Mouse (Mus musculus) large intestine, adult 2 months (tissue): ENCODE data around the gene Cdk1. TPM values are rescaled to one million over a fixed set of nuclear protein-coding genes. Genes with fewer than 3 reads are reported as not detected.
A peak's percentile ranks its signal among the peaks of the same experiment; 100 is the strongest.
"Not testable (repeated sequence)": the region's sequence is repeated elsewhere in the genome, so short reads cannot be mapped to it uniquely, and the experiment has no call there.

ENCODE experiments used
- DNase-seq: peaks from one replicate; pipeline ENCODE4 v3.0.0-alpha.2; 2012; ENCODE audit warnings: low read depth, low spot score
- WGBS: fragments of 180-500 bp; shearing (Covaris S2); methylation state at CpG from one replicate; pipeline ENCODE4 v1.1.7; 2018; 5-methylcytosine and 5-hydroxymethylcytosine counted together
- polyA plus RNA-seq: library from polyadenylated mRNA; depleted of rRNA; stranded (reverse); fragments of >200 nt; gene quantifications from 2 replicates; pipeline ENCODE4 v1.2.3, GENCODE M21; 2012; rRNA removed

Cdk1 gene
- 67.1 and 74.4 TPM in 2 replicates for polyA plus RNA-seq

- DNase-seq, result peak; percentile 86
- WGBS, result under 1% methylated on average over 51 of the region's 51 CpGs
These were observed at the start of gene Cdk1 for GRCm38 (mm10) chr10:69352212-69353085. Gene Cdk1 (minus strand): TSS chr10:69352938.

- no peak for DNase-seq
- WGBS, result 20% methylated on average over 17 of the region's 17 CpGs
These were observed 47.2 kb upstream of the Cdk1 start for GRCm38 (mm10) chr10:69399814-69400385.

GRCm38 (mm10) chr10:69398763-69399590 is 46.2 kb upstream of the Cdk1 start, which contains the start of gene Ank3:
Gene Ank3 (plus strand): TSS chr10:69398773.
- no peak for DNase-seq
- WGBS, result under 1% methylated on average over 77 of the region's 77 CpGs

GRCm38 (mm10) chr10:69398197-69398762 is 45.5 kb upstream of the Cdk1 start:
- WGBS, result 1% methylated on average over 26 of the region's 26 CpGs
- DNase-seq, result no peak

- 88% methylated on average over 4 of the region's 4 CpGs for WGBS
These were observed 36.8 kb upstream of the Cdk1 start for GRCm38 (mm10) chr10:69389511-69389910.

GRCm38 (mm10) chr10:69386767-69387166 is 34.0 kb upstream of the Cdk1 start:
- WGBS, result 74% methylated on average over 8 of the region's 8 CpGs
- no peak for DNase-seq

More at GRCm38 (mm10) chr10:69389511-69389910, 36.8 kb upstream of the Cdk1 start:
- no peak for DNase-seq

- no peak for DNase-seq
- WGBS, result 86% methylated on average over 8 of the region's 8 CpGs
These were observed 32.4 kb upstream of the Cdk1 start for GRCm38 (mm10) chr10:69385136-69385535.

GRCm38 (mm10) chr10:69384640-69385039 is 31.9 kb upstream of the Cdk1 start:
- 62% methylated on average over 11 of the region's 11 CpGs for WGBS

DNA sequence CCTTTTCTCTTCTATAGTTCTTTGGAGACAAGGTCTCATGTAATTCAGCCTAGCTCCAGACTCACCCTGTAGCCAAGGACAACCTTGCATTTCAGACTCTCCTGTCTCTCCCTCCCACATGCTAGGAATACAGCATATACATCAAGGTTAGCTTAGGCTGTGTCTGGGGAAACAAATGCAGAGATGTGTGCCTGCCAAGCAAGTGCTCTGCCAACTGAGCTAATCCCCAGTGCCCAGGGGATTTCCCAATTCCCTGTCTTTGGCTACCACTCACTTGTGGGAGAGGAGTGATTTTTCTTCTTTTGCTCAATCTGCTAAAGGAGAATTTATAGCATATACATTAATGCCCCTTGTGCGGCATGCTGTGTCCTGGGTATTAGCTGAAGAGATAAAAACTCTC is 30.4 kb upstream of the Cdk1 start:
- 90% methylated on average over 1 of the region's 1 CpGs for WGBS
- no peak for DNase-seq

More at GRCm38 (mm10) chr10:69384640-69385039, 31.9 kb upstream of the Cdk1 start:
- no peak for DNase-seq

DNA sequence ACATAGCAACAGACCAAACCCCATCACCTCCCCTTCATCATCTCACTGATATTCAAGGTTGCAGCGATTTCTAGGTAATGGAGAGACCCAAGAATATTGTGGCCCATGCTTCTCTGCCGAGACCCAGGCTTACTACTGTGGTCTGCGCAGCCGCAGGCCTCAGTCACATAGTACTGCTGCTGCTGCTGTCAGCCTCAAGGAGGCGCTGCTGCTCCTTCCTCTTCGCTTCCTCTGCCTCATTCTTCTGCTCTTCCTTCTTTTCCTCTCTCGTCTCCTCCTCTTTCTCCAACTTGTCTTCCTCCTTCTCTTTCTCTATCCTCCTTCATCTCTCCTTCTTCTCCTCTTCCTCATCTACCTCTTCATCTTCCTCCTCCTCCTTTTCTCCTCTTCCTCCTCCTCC is 22.4 kb upstream of the Cdk1 start:
- WGBS, result 67% methylated on average over 7 of the region's 7 CpGs
- no peak for DNase-seq

- WGBS, result 72% methylated on average over 10 of the region's 10 CpGs
- DNase-seq, result no peak
These were observed 21.2 kb upstream of the Cdk1 start for GRCm38 (mm10) chr10:69373796-69374550.

GRCm38 (mm10) chr10:69372061-69372460 is 19.3 kb upstream of the Cdk1 start:
- DNase-seq, result no peak
- 82% methylated on average over 14 of the region's 14 CpGs for WGBS

DNA sequence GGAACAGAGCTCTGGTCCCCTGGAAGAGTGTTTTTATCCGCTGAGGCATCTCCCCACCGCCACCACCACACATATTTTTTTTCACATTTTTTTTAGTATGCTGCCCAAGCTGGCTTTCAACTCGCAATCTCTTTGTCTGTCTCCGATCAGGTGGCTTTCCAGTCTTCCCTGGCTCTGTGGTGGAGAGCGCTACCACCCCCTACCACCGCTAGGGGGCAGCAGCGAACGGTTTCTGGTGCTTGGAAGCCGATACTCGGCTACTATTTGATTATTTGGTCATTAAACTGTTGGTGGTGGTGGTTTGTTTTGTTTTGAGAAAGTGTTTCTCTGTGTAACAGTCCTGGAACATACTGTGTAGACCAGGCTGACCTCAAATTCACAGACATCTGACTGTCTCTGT is 18.7 kb upstream of the Cdk1 start:
- whole genome bisulfite sequencing, result 16% methylated on average over 10 of the region's 10 CpGs
- no peak for DNase-seq

DNA sequence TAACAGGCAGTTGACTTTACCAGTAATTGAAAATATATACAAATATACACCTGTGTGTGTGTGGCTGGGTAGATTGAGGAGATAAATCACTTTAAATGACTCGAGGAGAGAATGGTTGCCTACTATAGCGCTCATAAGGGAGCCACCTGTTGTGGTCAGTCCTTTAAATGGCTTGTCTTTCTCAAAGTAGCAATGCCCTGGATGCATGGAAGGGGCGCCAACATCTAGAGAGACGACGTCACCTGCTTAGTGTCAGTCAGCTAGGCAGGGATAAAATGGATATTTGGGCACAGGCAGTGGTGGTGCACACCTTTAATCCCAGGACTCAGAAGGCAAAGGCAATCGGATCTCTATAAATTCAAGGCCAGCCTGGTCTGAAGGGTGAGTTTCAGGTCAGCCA is 16.6 kb upstream of the Cdk1 start:
- WGBS, result 71% methylated on average over 6 of the region's 6 CpGs
- no peak for DNase-seq

DNA sequence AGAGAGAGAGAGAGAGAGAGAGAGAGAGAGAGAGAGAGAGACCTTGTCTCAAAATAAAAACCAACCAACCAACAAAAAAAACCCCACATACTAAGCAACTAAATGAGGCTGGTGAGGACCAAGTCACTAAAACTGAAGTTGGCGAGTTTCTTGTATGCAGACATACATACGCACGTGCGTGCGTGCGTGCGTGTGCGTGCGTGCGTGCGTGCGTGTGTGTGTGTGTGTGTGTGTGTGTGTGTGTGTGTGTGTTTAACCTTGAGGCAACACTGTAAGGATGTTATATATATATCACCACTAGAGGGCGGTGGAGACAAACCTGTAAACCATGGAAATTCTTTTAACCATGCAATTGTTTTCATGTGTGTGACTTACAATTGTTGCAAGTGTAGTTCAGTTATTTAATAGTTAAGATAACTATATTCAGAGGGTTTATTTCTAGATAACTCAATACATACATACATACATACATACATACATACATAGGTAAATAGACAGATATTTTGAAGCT is 14.2 kb upstream of the Cdk1 start:
- no peak for DNase-seq
- WGBS, result 86% methylated on average over 13 of the region's 13 CpGs

DNA sequence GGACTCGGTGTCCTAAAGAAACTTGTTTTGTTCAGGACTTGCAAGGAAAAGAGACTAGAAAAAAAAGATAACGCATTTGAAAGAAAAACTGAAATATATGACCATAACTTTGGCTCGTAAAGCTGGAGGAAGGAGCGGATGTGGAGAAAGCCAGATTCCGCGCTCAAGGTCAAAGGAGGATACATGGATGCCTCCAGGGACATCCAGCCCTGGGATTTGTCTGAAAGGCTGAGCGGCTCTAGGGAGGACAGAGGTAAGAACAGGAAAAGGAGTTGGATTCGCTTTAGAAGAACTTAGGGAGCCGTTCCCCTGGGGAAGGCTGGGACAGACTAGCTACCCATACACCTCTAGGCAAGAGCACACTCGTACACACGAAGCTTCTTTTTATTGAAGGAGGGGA is 13.5 kb upstream of the Cdk1 start:
- DNase-seq, result no peak
- WGBS, result 60% methylated on average over 11 of the region's 11 CpGs

DNA sequence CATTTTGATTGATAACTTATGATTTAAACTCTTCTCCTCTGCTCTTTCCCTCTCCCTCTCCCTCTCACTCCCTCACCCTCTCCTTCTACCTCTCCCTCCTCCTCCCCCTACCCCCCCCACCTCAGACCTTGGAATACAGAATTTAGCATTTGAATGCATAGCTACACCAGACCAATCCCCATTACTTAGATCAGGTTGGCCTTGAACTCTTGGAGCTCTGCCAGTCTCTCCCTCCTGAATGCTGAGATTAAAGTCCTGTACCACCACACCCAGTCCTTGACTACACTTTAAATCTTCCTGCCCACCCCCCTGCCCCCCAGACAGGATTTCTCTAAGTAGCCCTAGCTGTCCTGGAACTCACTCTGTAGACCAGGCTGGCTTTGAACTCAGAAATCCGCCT is 6.9 kb upstream of the Cdk1 start:
- 92% methylated on average over 1 of the region's 1 CpGs for WGBS
- DNase-seq, result no peak

DNA sequence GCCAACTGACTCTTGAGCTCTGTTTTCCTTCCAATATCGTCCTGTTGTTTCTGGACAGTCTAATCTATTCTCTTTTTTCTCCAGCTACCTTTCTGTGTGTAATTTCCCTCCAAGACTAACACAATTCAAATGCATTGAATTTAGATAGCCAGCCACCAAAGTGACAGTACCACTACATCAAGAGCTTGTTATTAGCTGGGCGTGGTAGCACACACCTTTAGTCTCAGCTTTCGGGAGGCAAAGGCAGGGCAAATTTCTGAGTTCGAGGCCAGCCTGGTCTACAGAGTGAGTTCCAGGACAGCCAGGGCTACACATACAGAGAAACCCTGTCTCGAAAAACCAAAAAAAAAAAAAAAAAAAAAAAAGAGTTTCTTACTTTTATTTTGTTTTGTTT is 345 bp upstream of the Cdk1 start:
- not testable (repeated sequence) for DNase-seq
- WGBS, result 13% methylated on average over 5 of the region's 5 CpGs

GRCm38 (mm10) chr10:69351842-69352211 is 911 bp downstream of the Cdk1 start:
- 1% methylated on average over 11 of the region's 11 CpGs for WGBS
- DNase-seq, result no peak
